Mouse (Mus musculus): Measurements from ENCODE around the gene Nup50. TPM values are rescaled to one million over a fixed set of nuclear protein-coding genes. Genes with fewer than 3 reads are reported as not detected.

Nup50 gene
- total and polyA plus RNA-seq, 2 experiments from 2014 or later = 18.4 to 24.7 TPM

- H3K9ac ChIP-seq (replicated peaks; ENCODE audit: low read length) = peak overlapping the region; percentile 95; the same call in 1 of the 2 replicates
- no peak overlapping the region for H3K27ac ChIP-seq
- peak; percentile 84 for TF ChIP-seq CTCF (IDR thresholded peaks at IDR 0.05; ENCODE audit: low read depth)
- H3K4me1 ChIP-seq (ENCODE audit: insufficient read depth, low read length) = peaks cover 11% of the 10 kb centered on the region; the same call in 1 of the 2 replicates
- H3K4me3 ChIP-seq (ENCODE audit: low read length) = peak overlapping the region; percentile 96
- 12% methylated on average over 9 of the region's 9 CpGs for WGBS
- no peaks in the 10 kb centered on the region for H3K27me3 ChIP-seq (ENCODE audit: insufficient read depth, low read length)
- DNase-seq (ENCODE audit: low spot score) = peak; percentile 85
- peak overlapping the region; percentile 67 for H3K4me2 ChIP-seq (ENCODE audit: low read depth, low read length)
- no peak for ATAC-seq
- no peaks in the 10 kb centered on the region for H3K9me3 ChIP-seq (ENCODE audit: low read length)
- H3K36me3 ChIP-seq (ENCODE audit: insufficient read depth, low read length) = peaks cover 23% of the 10 kb centered on the region
Measured at GRCm38 (mm10) chr15:84924781-84925315, 1.6 kb downstream of the Nup50 start.

- TF ChIP-seq CTCF (IDR thresholded peaks at IDR 0.05; ENCODE audit: low read depth) = peak; percentile 64
- Histone ChIP-seq H3K4me2 (ENCODE audit: low read depth, low read length) (peak overlapping the region; percentile 67), H3K9me3 (ENCODE audit: low read length) (no peaks in the 10 kb centered on the region), H3K9ac (replicated peaks; ENCODE audit: low read length) (no peak overlapping the region), H3K27me3 (ENCODE audit: insufficient read depth, low read length) (no peaks in the 10 kb centered on the region), H3K4me1 (ENCODE audit: insufficient read depth, low read length) (peaks cover 11% of the 10 kb centered on the region; the same call in 1 of the 2 replicates), H3K36me3 (ENCODE audit: insufficient read depth, low read length) (peaks cover 29% of the 10 kb centered on the region), H3K27ac (no peak overlapping the region), H3K4me3 (ENCODE audit: low read length) (peak overlapping the region; percentile 96; the same call in 1 of the 2 replicates)
- no peak for ATAC-seq
- DNase-seq (ENCODE audit: low spot score) = peak; percentile 46
- 72% methylated on average over 1 of the region's 1 CpGs for WGBS
Measured at GRCm38 (mm10) chr15:84925495-84926018, 2.3 kb downstream of the Nup50 start.

GRCm38 (mm10) chr15:84932351-84932750 lies 9.1 kb downstream of the Nup50 start:
- no peak for TF ChIP-seq CTCF (IDR thresholded peaks at IDR 0.05; ENCODE audit: low read depth)
- Histone ChIP-seq H3K4me3 (ENCODE audit: low read length) (no peak overlapping the region), H3K9me3 (ENCODE audit: low read length) (no peaks in the 10 kb centered on the region), H3K27me3 (ENCODE audit: insufficient read depth, low read length) (no peaks in the 10 kb centered on the region), H3K27ac (no peak overlapping the region), H3K4me2 (ENCODE audit: low read depth, low read length) (no peak overlapping the region), H3K4me1 (ENCODE audit: insufficient read depth, low read length) (no peaks in the 10 kb centered on the region), H3K9ac (replicated peaks; ENCODE audit: low read length) (no peak overlapping the region), H3K36me3 (ENCODE audit: insufficient read depth, low read length) (peaks cover 77% of the 10 kb centered on the region)
- 91% methylated on average over 5 of the region's 5 CpGs for WGBS
- ATAC-seq (no peak), DNase-seq (ENCODE audit: low spot score) (no peak)

GRCm38 (mm10) chr15:84934901-84935300 lies 11.7 kb downstream of the Nup50 start:
- no peak overlapping the region for H3K27ac ChIP-seq
- no peak for TF ChIP-seq CTCF (IDR thresholded peaks at IDR 0.05; ENCODE audit: low read depth)
- DNase-seq (ENCODE audit: low spot score) = no peak
- no peak overlapping the region for H3K4me3 ChIP-seq (ENCODE audit: low read length)
- H3K9me3 ChIP-seq (ENCODE audit: low read length) = no peaks in the 10 kb centered on the region
- H3K9ac ChIP-seq (replicated peaks; ENCODE audit: low read length) = no peak overlapping the region
- H3K4me1 ChIP-seq (ENCODE audit: insufficient read depth, low read length) = no peaks in the 10 kb centered on the region
- peaks cover 79% of the 10 kb centered on the region for H3K36me3 ChIP-seq (ENCODE audit: insufficient read depth, low read length)
- ATAC-seq = no peak
- 81% methylated on average over 16 of the region's 16 CpGs for WGBS
- H3K27me3 ChIP-seq (ENCODE audit: insufficient read depth, low read length) = no peaks in the 10 kb centered on the region
- no peak overlapping the region for H3K4me2 ChIP-seq (ENCODE audit: low read depth, low read length)

- Histone ChIP-seq H3K4me2 (ENCODE audit: low read depth, low read length) (no peak overlapping the region), H3K36me3 (ENCODE audit: insufficient read depth, low read length) (peaks cover 57% of the 10 kb centered on the region)
- 54% methylated on average over 12 of the region's 12 CpGs for WGBS
Measured at GRCm38 (mm10) chr15:84940102-84940501, 16.9 kb downstream of the Nup50 start.

GRCm38 (mm10) chr15:84942647-84943285 lies 19.6 kb downstream of the Nup50 start:
- H3K27me3 ChIP-seq (ENCODE audit: insufficient read depth, low read length) = no peaks in the 10 kb centered on the region
- TF ChIP-seq CTCF (IDR thresholded peaks at IDR 0.05; ENCODE audit: low read depth) = no peak
- H3K9me3 ChIP-seq (ENCODE audit: low read length) = no peaks in the 10 kb centered on the region
- no peak overlapping the region for H3K9ac ChIP-seq (replicated peaks; ENCODE audit: low read length)
- H3K27ac ChIP-seq = peak overlapping the region; percentile 41; the same call in 1 of the 2 replicates
- 51% methylated on average over 11 of the region's 11 CpGs for WGBS
- no peak overlapping the region for H3K4me3 ChIP-seq (ENCODE audit: low read length)
- ATAC-seq (peak; percentile 86), DNase-seq (ENCODE audit: low spot score) (peak; percentile 32)
- no peak overlapping the region for H3K4me2 ChIP-seq (ENCODE audit: low read depth, low read length)
- peaks cover 38% of the 10 kb centered on the region for H3K36me3 ChIP-seq (ENCODE audit: insufficient read depth, low read length)
- H3K4me1 ChIP-seq (ENCODE audit: insufficient read depth, low read length) = no peaks in the 10 kb centered on the region

More at GRCm38 (mm10) chr15:84940102-84940501, 16.9 kb downstream of the Nup50 start:
- Histone ChIP-seq H3K9me3 (ENCODE audit: low read length) (no peaks in the 10 kb centered on the region), H3K4me1 (ENCODE audit: insufficient read depth, low read length) (no peaks in the 10 kb centered on the region), H3K27me3 (ENCODE audit: insufficient read depth, low read length) (no peaks in the 10 kb centered on the region), H3K9ac (replicated peaks; ENCODE audit: low read length) (no peak overlapping the region), H3K4me3 (ENCODE audit: low read length) (no peak overlapping the region), H3K27ac (no peak overlapping the region)
- no peak for TF ChIP-seq CTCF (IDR thresholded peaks at IDR 0.05; ENCODE audit: low read depth)
- ATAC-seq = no peak
- no peak for DNase-seq (ENCODE audit: low spot score)

DNA sequence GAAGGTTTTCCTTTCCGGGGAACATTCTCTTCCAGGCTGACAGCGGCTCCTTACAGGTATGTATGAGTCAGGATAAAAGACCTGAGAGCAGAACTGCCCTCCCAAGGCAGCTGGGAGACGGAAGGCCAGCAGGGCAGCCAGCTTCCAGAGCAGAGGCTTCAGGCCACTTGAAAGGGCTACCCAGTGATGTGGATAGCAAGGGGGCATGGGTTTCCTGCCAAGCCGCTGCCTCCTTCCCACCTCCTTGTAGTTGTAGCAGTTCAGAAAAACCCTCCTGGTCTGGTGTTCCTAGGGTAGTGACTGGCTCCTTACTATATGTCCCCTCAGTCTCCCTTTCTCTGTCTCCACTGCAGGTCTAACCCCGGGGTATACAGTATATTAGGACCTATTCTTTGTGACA lies 21.1 kb downstream of the Nup50 start:
- no peak overlapping the region for H3K4me3 ChIP-seq (ENCODE audit: low read length)
- peak overlapping the region; percentile 36; the same call in 1 of the 2 replicates for H3K27ac ChIP-seq
- TF ChIP-seq CTCF (IDR thresholded peaks at IDR 0.05; ENCODE audit: low read depth) = no peak
- H3K27me3 ChIP-seq (ENCODE audit: insufficient read depth, low read length) = no peaks in the 10 kb centered on the region
- no peaks in the 10 kb centered on the region for H3K4me1 ChIP-seq (ENCODE audit: insufficient read depth, low read length)
- no peaks in the 10 kb centered on the region for H3K9me3 ChIP-seq (ENCODE audit: low read length)
- peaks cover 40% of the 10 kb centered on the region for H3K36me3 ChIP-seq (ENCODE audit: insufficient read depth, low read length)
- DNase-seq (ENCODE audit: low spot score) = no peak
- no peak for ATAC-seq
- 82% methylated on average over 5 of the region's 5 CpGs for WGBS
- H3K9ac ChIP-seq (replicated peaks; ENCODE audit: low read length) = no peak overlapping the region
- H3K4me2 ChIP-seq (ENCODE audit: low read depth, low read length) = no peak overlapping the region
